Mouse (Mus musculus) liver, embryonic 15.5 days (tissue): ENCODE measurements around the gene AI837181. TPM values are rescaled to one million over a fixed set of nuclear protein-coding genes. Genes with fewer than 3 reads are reported as not detected.

Experiments used
- ATAC-seq: fragments of 200-750 bp; cut with Nextera tagmentation; 2 replicates; pipeline ENCODE4 v1.8.0; 2017; ENCODE audit warnings: moderate number of reproducible peaks, mild to moderate bottlenecking, moderate library complexity; ENCODE audit not compliant: insufficient read depth
- H3K27ac ChIP-seq: fragments of 300-500 bp; sonication (generic); replicated peaks from 2 replicates; pipeline ENCODE4 v1.5.1; 2015; ENCODE audit warnings: mild to moderate bottlenecking, inconsistent platforms
- H3K27me3 ChIP-seq: fragments of 300-500 bp; sonication (generic); 2 replicates; pipeline ENCODE4 v1.6.1; 2015; ENCODE audit warnings: mild to moderate bottlenecking, inconsistent platforms
- H3K36me3 ChIP-seq: fragments of 300-500 bp; sonication (generic); replicated peaks from 2 replicates; pipeline ENCODE4 v1.6.1; 2015; ENCODE audit warnings: moderate library complexity, mild to moderate bottlenecking, inconsistent platforms
- H3K4me1 ChIP-seq: fragments of 300-500 bp; sonication (generic); replicated peaks from 2 replicates; pipeline ENCODE4 v1.6.1; 2015; ENCODE audit warnings: inconsistent platforms
- H3K4me2 ChIP-seq: fragments of 300-500 bp; sonication (generic); 2 replicates; pipeline ENCODE4 v1.6.1; 2015; ENCODE audit warnings: moderate library complexity, mild to moderate bottlenecking, inconsistent platforms
- H3K4me3 ChIP-seq: fragments of 300-500 bp; sonication (generic); replicated peaks from 2 replicates; pipeline ENCODE4 v1.5.1; 2015; ENCODE audit warnings: mild to moderate bottlenecking, inconsistent platforms
- H3K9ac ChIP-seq: fragments of 300-500 bp; sonication (generic); 2 replicates; pipeline ENCODE4 v1.6.1; 2015; ENCODE audit warnings: moderate library complexity, mild to moderate bottlenecking, inconsistent platforms
- H3K9me3 ChIP-seq: fragments of 300-500 bp; sonication (generic); replicated peaks from 2 replicates; pipeline ENCODE4 v1.6.1; 2016; ENCODE audit warnings: inconsistent platforms
- WGBS: fragments of 180-500 bp; shearing (Covaris S2); methylation state at CpG from one replicate; pipeline ENCODE4 v1.1.7; 2015; ENCODE audit warnings: mixed read lengths; ENCODE audit not compliant: insufficient replicate concordance; 5-methylcytosine and 5-hydroxymethylcytosine counted together
- polyA plus RNA-seq: library from polyadenylated mRNA; unstranded; fragments of >200 nt; fragmentation: Nextera tagmentation; extraction: Ambion mirVana; gene quantifications from 2 replicates; pipeline ENCODE4 v1.2.1, GENCODE M21; 2015

AI837181 gene
- polyA plus RNA-seq, 1 experiment from 2014 or later = 17.6 TPM

GRCm38 (mm10) chr19:5447515-5448353 lies 22.8 kb downstream of the AI837181 start, which contains the start of gene Fosl1:
Gene Fosl1, plus strand, starts transcription at chr19:5447547.
- H3K4me1 ChIP-seq = peaks cover 22% of the 10 kb centered on the region
- no peak within 1 kb of the TSS for H3K27ac ChIP-seq
- peak within 1 kb of the TSS; percentile 90 for H3K4me2 ChIP-seq
- no peak for ATAC-seq
- H3K4me3 ChIP-seq = peak within 1 kb of the TSS; percentile 59
- no peaks in the 10 kb centered on the region for H3K36me3 ChIP-seq
- H3K27me3 ChIP-seq = peaks cover 80% of the 10 kb centered on the region
- H3K9ac ChIP-seq = peak within 1 kb of the TSS; percentile 9; the same call in 1 of the 2 replicates
- no peaks in the 10 kb centered on the region for H3K9me3 ChIP-seq
- under 1% methylated on average over 70 of the region's 70 CpGs for WGBS

GRCm38 (mm10) chr19:5448354-5449150 lies 23.6 kb downstream of the AI837181 start:
- no peak overlapping the region for H3K9ac ChIP-seq
- peak overlapping the region; percentile 90 for H3K4me2 ChIP-seq
- H3K27me3 ChIP-seq = peaks cover 80% of the 10 kb centered on the region
- H3K4me3 ChIP-seq = peak overlapping the region; percentile 59
- no peaks in the 10 kb centered on the region for H3K9me3 ChIP-seq
- peak; percentile 48 for ATAC-seq
- H3K27ac ChIP-seq = no peak overlapping the region
- peaks cover 22% of the 10 kb centered on the region for H3K4me1 ChIP-seq
- WGBS = 4% methylated on average over 36 of the region's 36 CpGs
- H3K36me3 ChIP-seq = no peaks in the 10 kb centered on the region

- Histone ChIP-seq H3K4me2 (no peak overlapping the region), H3K36me3 (no peaks in the 10 kb centered on the region), H3K9ac (no peak overlapping the region), H3K4me3 (no peak overlapping the region), H3K4me1 (peaks cover 22% of the 10 kb centered on the region), H3K9me3 (no peaks in the 10 kb centered on the region), H3K27me3 (peaks cover 72% of the 10 kb centered on the region), H3K27ac (no peak overlapping the region)
- no peak for ATAC-seq
- WGBS = 60% methylated on average over 3 of the region's 3 CpGs
Measured at GRCm38 (mm10) chr19:5449673-5450072, 24.7 kb downstream of the AI837181 start.

- Histone ChIP-seq H3K4me1 (peaks cover 41% of the 10 kb centered on the region), H3K4me3 (no peak overlapping the region), H3K4me2 (no peak overlapping the region), H3K27ac (no peak overlapping the region), H3K36me3 (no peaks in the 10 kb centered on the region), H3K27me3 (peaks cover 58% of the 10 kb centered on the region), H3K9ac (no peak overlapping the region), H3K9me3 (no peaks in the 10 kb centered on the region)
- ATAC-seq = no peak
- 44% methylated on average over 6 of the region's 6 CpGs for WGBS
Measured at GRCm38 (mm10) chr19:5451766-5452165, 26.8 kb downstream of the AI837181 start.

- Histone ChIP-seq H3K27me3 (peaks cover 28% of the 10 kb centered on the region), H3K36me3 (no peaks in the 10 kb centered on the region), H3K9me3 (no peaks in the 10 kb centered on the region), H3K4me3 (no peak overlapping the region), H3K4me2 (peak overlapping the region; percentile 100), H3K4me1 (peaks cover 44% of the 10 kb centered on the region), H3K27ac (no peak overlapping the region), H3K9ac (no peak overlapping the region)
- ATAC-seq = no peak
- WGBS = 73% methylated on average over 12 of the region's 12 CpGs
Measured at GRCm38 (mm10) chr19:5455037-5455436, 30.1 kb downstream of the AI837181 start.

GRCm38 (mm10) chr19:5455568-5455967 lies 30.6 kb downstream of the AI837181 start:
- H3K27me3 ChIP-seq = peaks cover 23% of the 10 kb centered on the region
- H3K4me2 ChIP-seq = peak overlapping the region; percentile 100
- H3K4me3 ChIP-seq = peak overlapping the region; percentile 76; the same call in 1 of the 2 replicates
- no peak for ATAC-seq
- H3K4me1 ChIP-seq = peaks cover 47% of the 10 kb centered on the region
- no peaks in the 10 kb centered on the region for H3K36me3 ChIP-seq
- 59% methylated on average over 8 of the region's 8 CpGs for WGBS
- H3K9me3 ChIP-seq = no peaks in the 10 kb centered on the region
- H3K27ac ChIP-seq = no peak overlapping the region
- no peak overlapping the region for H3K9ac ChIP-seq

- Histone ChIP-seq H3K9me3 (no peaks in the 10 kb centered on the region), H3K4me3 (peak overlapping the region; percentile 76), H3K36me3 (no peaks in the 10 kb centered on the region; the same call in 1 of the 2 replicates), H3K4me1 (peaks cover 56% of the 10 kb centered on the region), H3K4me2 (peak overlapping the region; percentile 100), H3K27ac (peak overlapping the region; percentile 77; the same call in 1 of the 2 replicates), H3K9ac (peak overlapping the region; percentile 75), H3K27me3 (peaks cover 14% of the 10 kb centered on the region)
- ATAC-seq = no peak
- 3% methylated on average over 26 of the region's 26 CpGs for WGBS
Measured at GRCm38 (mm10) chr19:5456241-5456921, 31.4 kb downstream of the AI837181 start.

GRCm38 (mm10) chr19:5456922-5457745 lies 32.2 kb downstream of the AI837181 start:
- Histone ChIP-seq H3K27ac (peak overlapping the region; percentile 77), H3K9ac (peak overlapping the region; percentile 75), H3K36me3 (no peaks in the 10 kb centered on the region; the same call in 1 of the 2 replicates), H3K9me3 (no peaks in the 10 kb centered on the region), H3K4me3 (peak overlapping the region; percentile 76), H3K4me1 (peaks cover 57% of the 10 kb centered on the region), H3K27me3 (peaks cover 10% of the 10 kb centered on the region), H3K4me2 (peak overlapping the region; percentile 100)
- under 1% methylated on average over 70 of the region's 70 CpGs for WGBS
- peak; percentile 85 for ATAC-seq

GRCm38 (mm10) chr19:5457746-5458442 lies 33.0 kb downstream of the AI837181 start, which contains the start of gene Ccdc85b:
Gene Ccdc85b, minus strand, starts transcription at chr19:5457894.
- 11% methylated on average over 14 of the region's 14 CpGs for WGBS
- H3K36me3 ChIP-seq = no peaks in the 10 kb centered on the region; the same call in 1 of the 2 replicates
- H3K4me2 ChIP-seq = peak within 1 kb of the TSS; percentile 100
- H3K9ac ChIP-seq = peak within 1 kb of the TSS; percentile 75
- H3K27ac ChIP-seq = peak within 1 kb of the TSS; percentile 77
- peak within 1 kb of the TSS; percentile 76 for H3K4me3 ChIP-seq
- peaks cover 57% of the 10 kb centered on the region for H3K4me1 ChIP-seq
- no peaks in the 10 kb centered on the region for H3K9me3 ChIP-seq
- ATAC-seq = peak; percentile 5; the same call in 1 of the 2 replicates
- peaks cover 10% of the 10 kb centered on the region for H3K27me3 ChIP-seq
